Mouse (Mus musculus): ENCODE results near the gene Dars2.

DNA sequence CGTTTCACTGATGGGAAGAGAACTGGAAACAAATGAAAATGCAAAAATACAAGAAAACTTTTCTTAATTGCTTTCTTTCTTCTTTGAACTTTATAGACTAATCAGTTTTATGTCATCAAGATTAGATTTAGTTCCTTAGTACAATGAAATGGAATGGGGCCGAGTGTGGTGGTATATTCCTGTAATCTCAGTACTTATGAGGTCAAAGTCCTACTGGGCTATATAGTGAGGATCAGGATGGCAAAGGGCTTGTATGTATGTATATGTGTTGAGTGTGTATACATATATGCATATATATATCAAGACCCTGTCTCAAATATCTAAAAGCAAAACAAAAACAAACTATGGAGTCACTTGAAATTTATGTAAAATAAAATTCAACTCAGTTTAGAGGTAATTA, 54.1 kb downstream of the Dars2 start:
- no peak for TF ChIP-seq POLR2A (IDR thresholded peaks at IDR 0.05; ENCODE audit: insufficient read depth, low read depth, low read length)
- no peak for TF ChIP-seq CTCF (IDR thresholded peaks at IDR 0.05)
